Mouse (Mus musculus) erythroid progenitor cell, adult 5-6 weeks (primary cell): ENCODE data around the gene Kank1. TPM values are rescaled to one million over a fixed set of nuclear protein-coding genes. Genes with fewer than 3 reads are reported as not detected.

Source experiments
- ATAC-seq: replicated peaks from 2 replicates; pipeline ENCODE4 v1.8.0; 2016; ENCODE audit warnings: moderate number of reproducible peaks, mild to moderate bottlenecking, moderate TSS enrichment, inconsistent platforms; ENCODE audit not compliant: poor library complexity, low FRiP score, severe bottlenecking
- total RNA-seq, 2 experiments: library from RNA; stranded (forward) in 1 of 2; stranded (reverse) in 1 of 2; fragments of 150-400 nt in 1 of 2; fragments of 186-747, 209-891 nt in 1 of 2; gene quantifications; 2 replicates each; pipeline versions ENCODE4 v1.2.3 to v1.2.4; 2015 to 2017; ENCODE audit warnings: low replicate concordance in 2 of 2

Kank1 gene
- total RNA-seq, 2 experiments from 2014 or later: not detected

DNA sequence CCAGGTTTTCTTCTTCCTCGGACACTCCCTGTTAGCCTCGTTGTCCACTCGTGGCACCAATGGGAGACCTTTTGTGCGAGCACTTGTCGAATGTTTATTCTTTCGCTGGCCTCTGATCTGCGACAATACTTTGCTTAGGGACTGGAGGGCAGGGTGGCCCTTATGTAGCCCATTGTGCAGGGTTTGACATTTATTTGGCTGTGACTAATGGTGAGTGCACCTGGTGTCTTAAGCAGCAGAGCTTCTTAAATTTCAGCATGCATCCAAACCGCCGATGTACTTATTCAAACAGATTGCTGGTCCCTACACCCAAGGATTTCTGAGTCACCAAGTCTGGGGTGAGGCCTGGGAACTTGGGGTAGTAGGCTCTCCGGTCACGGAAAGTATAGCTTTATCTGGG, 120.3 kb downstream of the Kank1 start:
- no peak for ATAC-seq

DNA sequence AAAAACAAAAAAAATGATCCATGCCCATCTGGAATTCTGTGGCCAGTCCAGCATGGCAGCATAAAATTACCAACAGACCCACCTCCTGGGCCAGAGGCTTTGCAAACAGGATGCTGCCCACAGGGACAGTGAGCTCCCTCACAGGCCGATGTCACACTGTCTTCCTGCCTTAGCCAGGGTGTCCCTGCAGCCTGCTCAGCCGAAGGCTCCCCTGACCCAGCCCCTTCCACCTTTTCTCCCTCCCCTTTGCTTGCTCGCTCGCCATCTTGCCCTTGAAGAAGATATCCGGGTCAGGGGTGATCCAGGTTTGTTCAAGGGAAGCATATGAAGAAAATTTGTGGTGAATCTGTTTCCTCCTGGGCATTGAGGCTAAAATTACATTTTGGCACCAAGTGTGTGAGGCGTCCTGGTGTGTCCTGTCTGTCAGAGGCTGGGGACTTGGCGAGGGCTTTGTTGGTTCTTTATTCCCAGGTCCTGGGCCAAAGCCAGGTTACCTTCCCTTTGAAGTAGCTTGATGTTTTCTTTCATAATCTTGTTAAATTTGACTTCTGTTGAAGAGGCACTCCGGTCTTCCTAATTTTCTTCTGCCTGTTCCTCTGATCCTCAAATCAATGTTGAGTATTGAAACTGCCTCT, 121.8 kb downstream of the Kank1 start:
- ATAC-seq: no peak

DNA sequence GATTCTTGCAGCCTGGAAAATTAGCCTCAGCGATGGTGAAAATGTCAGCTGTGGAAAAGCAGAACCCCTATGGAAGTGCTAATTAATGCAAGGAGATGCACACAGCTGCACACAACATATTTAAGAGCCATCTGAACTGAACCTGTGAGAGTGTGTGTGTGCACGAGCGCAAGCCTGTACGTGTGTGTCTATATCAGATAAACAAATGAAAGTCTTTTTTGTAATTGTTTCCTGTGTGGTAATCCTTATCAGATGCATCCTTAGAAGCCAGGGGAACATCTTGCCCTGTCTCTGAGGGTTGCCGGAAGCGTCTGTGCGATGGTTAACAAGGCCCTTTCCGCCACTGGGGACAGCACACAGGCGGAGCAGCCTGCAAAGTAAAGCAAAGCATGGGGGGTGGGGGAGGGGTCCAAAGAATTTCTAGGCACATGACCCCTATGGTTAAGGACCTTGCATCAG, 123.8 kb downstream of the Kank1 start:
- no peak for ATAC-seq

DNA sequence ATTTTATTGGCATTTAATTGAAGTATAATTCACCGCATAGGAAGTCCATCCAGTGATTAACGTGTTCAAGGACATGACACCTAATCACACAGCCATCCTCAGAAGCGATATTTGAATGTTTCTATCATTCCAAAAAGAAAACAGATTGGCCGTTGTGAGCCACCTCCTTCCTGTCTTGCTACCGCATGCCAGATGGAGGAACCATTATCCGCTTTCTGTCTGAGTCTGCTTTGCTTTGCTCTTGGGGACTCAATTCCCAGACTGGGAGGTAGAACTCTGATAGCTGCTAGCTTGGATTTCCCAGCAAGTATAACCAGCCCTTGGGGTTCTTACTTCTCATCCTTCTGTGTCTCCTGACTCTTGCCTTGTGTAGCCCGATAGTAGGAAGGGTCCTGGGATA, 125.2 kb downstream of the Kank1 start:
- no peak for ATAC-seq

- ATAC-seq: no peak
Measured at GRCm38 (mm10) chr19:25365698-25366097, 128.9 kb downstream of the Kank1 start.

- no peak for ATAC-seq
Measured at GRCm38 (mm10) chr19:25366620-25367019, 129.8 kb downstream of the Kank1 start.

GRCm38 (mm10) chr19:25370428-25370827, 133.7 kb downstream of the Kank1 start:
- ATAC-seq: no peak

- no peak for ATAC-seq
Measured at GRCm38 (mm10) chr19:25372794-25373193, 136.0 kb downstream of the Kank1 start.

DNA sequence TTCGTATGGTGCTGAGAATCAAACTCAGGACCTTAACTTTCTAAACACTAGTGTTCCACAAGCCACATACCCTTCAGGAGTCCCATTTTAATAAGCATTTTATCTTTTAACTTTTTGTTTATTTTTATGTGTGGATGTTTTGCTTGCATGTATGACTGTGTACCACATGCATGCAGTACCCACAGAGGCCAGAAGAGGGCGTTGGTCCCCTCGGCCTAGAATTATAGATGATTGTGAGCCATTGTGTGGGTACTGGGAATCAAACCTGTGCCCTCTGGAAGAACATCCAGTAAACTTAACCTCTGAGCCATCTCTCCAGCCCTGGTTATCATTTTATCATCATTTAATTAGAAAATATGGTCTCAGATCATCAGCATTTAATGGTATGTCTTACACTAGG, 136.8 kb downstream of the Kank1 start:
- ATAC-seq: no peak

DNA sequence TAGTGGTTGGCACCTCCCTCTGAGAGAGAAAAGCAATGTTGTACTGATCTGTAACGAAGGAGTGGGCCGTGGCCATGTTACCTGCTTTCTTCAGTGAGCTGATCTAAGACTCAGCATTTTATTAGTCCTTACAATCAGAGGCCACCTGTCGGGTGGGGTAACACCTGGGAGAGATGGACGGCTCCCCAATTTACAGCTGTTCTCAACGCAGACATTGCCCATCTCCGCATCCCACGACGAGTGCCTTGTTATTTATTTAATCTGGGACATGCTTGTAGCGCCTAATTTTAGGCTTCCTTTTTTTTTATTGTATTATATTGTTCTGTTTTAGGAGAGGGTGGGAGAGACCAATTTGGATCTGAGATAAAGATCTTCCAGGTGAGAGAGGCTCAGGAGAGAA, 137.4 kb downstream of the Kank1 start:
- ATAC-seq: no peak

DNA sequence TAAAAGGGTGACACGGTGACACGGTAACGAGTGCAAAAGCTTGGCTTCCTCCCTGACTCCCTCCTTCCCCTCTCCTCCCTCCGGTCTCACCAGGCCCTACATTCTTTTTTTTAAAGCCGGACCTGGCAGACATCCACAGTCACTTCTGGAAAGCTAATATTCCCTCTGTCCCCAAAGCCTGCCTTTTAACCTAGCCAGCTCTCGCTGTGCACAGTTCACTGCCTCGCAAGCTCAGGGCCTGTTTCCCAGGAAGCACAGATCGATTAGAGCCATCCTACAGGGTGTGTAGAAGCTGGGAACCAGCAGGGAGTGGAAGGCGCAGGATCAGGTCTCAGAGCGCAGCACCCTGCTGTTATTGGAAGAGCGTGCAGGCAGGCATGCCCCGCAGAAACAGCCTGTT, 138.2 kb downstream of the Kank1 start:
- no peak for ATAC-seq

DNA sequence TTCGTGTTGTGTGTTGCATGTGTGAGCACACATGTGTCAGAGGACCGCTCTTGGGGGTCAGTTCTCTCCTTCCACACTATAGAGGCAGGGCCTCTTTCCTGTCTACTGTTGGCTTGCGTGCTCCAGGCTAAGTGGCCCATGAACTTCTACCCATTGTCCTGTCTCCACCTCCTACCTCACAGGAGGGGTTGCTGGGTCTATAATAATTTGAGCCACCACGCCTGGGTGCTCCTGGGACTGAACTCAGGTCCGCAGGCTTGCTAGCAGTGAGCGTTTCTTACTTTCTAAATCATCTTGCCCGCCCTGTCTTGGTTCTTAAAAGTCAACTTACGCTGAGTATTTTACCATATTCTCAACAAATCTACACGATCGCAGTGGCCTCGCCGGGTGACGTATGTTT, 140.1 kb downstream of the Kank1 start:
- no peak for ATAC-seq

- ATAC-seq: no peak
Measured at GRCm38 (mm10) chr19:25380675-25381074, 143.9 kb downstream of the Kank1 start.

DNA sequence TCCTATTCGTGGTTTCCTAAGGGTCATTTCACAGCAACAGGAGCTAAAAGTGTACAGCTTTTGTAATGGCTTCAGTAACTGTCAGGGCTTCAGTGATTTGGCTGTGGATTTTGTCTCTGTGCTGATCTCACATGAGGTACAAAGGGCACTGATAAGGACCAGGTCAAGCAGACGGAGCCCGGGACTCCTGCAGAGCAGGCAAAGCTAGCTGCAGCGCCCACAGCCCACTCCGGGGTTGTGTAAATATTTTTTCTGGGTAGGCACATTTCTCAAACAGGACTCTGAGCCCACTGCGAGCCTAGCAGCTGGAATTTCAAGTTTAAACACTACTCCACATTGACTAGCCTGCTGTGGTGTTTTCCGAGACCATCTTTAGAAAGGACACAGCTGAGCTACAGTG, 145.2 kb downstream of the Kank1 start:
- no peak for ATAC-seq

GRCm38 (mm10) chr19:25382494-25382893, 145.7 kb downstream of the Kank1 start:
- ATAC-seq: no peak

DNA sequence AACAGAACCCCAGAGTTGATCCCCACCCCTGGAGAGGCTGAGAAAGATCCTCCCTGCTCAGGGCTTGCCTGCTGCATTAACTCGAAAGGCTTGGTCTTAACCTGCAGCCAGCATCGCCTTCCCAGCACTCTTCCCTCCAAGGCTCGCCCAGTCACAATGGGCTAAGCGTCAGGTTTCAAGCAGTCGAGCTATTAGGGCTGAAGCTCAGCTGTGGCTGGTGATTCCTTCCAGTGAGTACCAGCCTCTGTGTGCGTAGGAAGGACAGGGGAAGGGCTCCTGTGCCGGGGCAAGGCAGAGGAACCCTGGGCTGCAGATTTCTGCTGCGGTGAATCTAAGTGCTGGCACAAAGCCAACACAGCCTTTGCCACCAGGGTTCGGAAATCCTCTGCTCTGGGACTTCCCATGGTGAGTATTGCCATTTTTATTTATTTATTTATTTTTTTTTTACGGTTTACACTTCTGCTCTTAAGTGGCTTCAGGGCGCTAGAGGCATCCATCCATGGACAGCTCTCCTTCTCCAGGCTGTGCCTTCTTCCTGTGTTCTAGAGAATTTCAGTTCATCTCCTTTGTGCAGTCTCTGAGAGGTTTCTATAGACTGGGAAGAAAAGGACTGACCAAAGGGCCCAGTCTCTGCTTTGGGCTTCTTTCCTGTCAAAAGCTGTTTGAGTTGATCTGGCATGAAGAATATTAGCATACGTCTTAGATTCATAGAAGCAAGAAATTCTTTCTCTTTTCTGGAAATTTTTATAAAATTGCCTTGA, 146.8 kb downstream of the Kank1 start:
- no peak for ATAC-seq

GRCm38 (mm10) chr19:25385981-25386380, 149.2 kb downstream of the Kank1 start:
- ATAC-seq: no peak

GRCm38 (mm10) chr19:25386679-25387470, 150.1 kb downstream of the Kank1 start:
- ATAC-seq: no peak

GRCm38 (mm10) chr19:25387902-25388301, 151.1 kb downstream of the Kank1 start:
- ATAC-seq: no peak

GRCm38 (mm10) chr19:25392135-25392534, 155.4 kb downstream of the Kank1 start:
- no peak for ATAC-seq

GRCm38 (mm10) chr19:25395035-25395434, 158.3 kb downstream of the Kank1 start:
- no peak for ATAC-seq
